Mouse (Mus musculus): ENCODE data around the gene Ppih. TPM values are rescaled to one million over a fixed set of nuclear protein-coding genes. Genes with fewer than 3 reads are reported as not detected.

Ppih gene
- polyA plus RNA-seq, 1 experiment from 2014 or later: 52.6 TPM

DNA sequence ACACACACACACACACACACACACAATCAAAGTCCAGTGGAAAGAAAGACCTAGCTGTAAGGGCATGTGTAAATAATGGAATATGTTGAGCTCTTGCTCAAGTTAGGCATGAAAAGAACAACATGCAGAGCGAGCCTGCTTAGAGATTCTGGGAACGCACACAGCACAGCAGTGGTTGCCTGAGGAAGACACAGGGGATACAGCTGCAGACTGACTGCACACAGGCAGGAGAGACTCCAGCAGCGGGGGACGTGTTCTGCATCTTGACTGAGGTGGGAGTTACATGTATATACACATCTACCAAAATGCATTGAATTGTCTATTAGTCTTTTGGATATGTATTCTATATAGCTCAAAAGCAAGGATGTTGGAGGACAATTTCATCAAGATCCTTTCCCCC lies 18.1 kb upstream of the Ppih start:
- H3K36me3 ChIP-seq (ENCODE audit: control insufficient read depth, insufficient read depth, low read length): no peaks in the 10 kb centered on the region
- no peak for ATAC-seq (ENCODE audit: insufficient number of reproducible peaks, insufficient read depth, low FRiP score, low read depth)
- H3K9ac ChIP-seq (ENCODE audit: low read length): no peak overlapping the region
- no peak overlapping the region for H3K27ac ChIP-seq (replicated peaks in 1 of 2; ENCODE audit: control insufficient read depth in 1 of 2, insufficient read depth in 1 of 2, low read depth in 2 of 2, low read length in 2 of 2)
- H3K27me3 ChIP-seq (ENCODE audit: control insufficient read depth, insufficient read depth, low read length): no peaks in the 10 kb centered on the region
- no peak overlapping the region for H3K4me2 ChIP-seq (ENCODE audit: low read length)
- no peaks in the 10 kb centered on the region for H3K9me3 ChIP-seq (ENCODE audit: control insufficient read depth, low read length)
- 83% methylated on average over 4 of the region's 4 CpGs for WGBS
- H3K4me1 ChIP-seq (ENCODE audit: control insufficient read depth in 2 of 2, insufficient read depth in 2 of 2, low read length in 2 of 2): 0 out of 4 replicates have a peak, but pooled peaks cover 0 to 2% of the 10 kb centered on the region in 2 experiments
- H3K4me3 ChIP-seq (ENCODE audit: control insufficient read depth in 1 of 2, insufficient read depth in 1 of 2, low read depth in 1 of 2, low read length in 2 of 2): no peak overlapping the region

DNA sequence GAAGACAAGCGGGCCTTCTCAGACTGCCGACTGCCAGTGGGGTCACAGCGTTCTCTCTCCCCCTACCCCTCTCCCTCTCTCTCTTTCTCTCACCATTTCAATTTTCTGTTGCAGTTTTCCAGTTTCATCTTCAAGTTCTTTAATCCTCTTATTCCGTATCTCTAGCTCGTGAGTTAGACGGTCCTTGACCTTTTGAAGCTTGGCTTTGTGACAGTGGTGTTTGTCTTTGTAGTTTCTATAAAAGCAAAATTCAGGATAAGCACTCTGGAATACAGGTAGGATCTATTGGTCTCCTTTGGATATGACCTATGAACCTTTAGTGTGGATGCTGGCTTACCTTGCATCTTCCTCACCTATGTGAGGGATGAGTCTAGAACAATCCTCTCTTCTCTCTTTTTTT lies 13.1 kb upstream of the Ppih start:
- H3K4me2 ChIP-seq (ENCODE audit: low read length): no peak overlapping the region
- ATAC-seq (ENCODE audit: insufficient number of reproducible peaks, insufficient read depth, low FRiP score, low read depth): no peak
- no peaks in the 10 kb centered on the region for H3K36me3 ChIP-seq (ENCODE audit: control insufficient read depth, insufficient read depth, low read length)
- 75% methylated on average over 6 of the region's 6 CpGs for WGBS
- no peaks in the 10 kb centered on the region for H3K27me3 ChIP-seq (ENCODE audit: control insufficient read depth, insufficient read depth, low read length)
- H3K9ac ChIP-seq (ENCODE audit: low read length): no peak overlapping the region
- no peaks in the 10 kb centered on the region for H3K4me1 ChIP-seq (ENCODE audit: control insufficient read depth in 2 of 2, insufficient read depth in 2 of 2, low read length in 2 of 2)
- H3K27ac ChIP-seq (replicated peaks in 1 of 2; ENCODE audit: control insufficient read depth in 1 of 2, insufficient read depth in 1 of 2, low read depth in 2 of 2, low read length in 2 of 2): no peak overlapping the region
- H3K9me3 ChIP-seq (ENCODE audit: control insufficient read depth, low read length): no peaks in the 10 kb centered on the region
- no peak overlapping the region for H3K4me3 ChIP-seq (ENCODE audit: control insufficient read depth in 1 of 2, insufficient read depth in 1 of 2, low read depth in 1 of 2, low read length in 2 of 2)

- H3K4me2 ChIP-seq (ENCODE audit: low read length): peak overlapping the region; percentile 94
- H3K36me3 ChIP-seq (ENCODE audit: control insufficient read depth, insufficient read depth, low read length): peaks cover 25% of the 10 kb centered on the region
- WGBS: 31% methylated on average over 10 of the region's 10 CpGs
- no peaks in the 10 kb centered on the region for H3K27me3 ChIP-seq (ENCODE audit: control insufficient read depth, insufficient read depth, low read length)
- peak overlapping the region in 1 of 2 experiments; percentile 56; a peak in 1 of 4 replicates for H3K27ac ChIP-seq (replicated peaks in 1 of 2; ENCODE audit: control insufficient read depth in 1 of 2, insufficient read depth in 1 of 2, low read depth in 2 of 2, low read length in 2 of 2)
- H3K4me1 ChIP-seq (ENCODE audit: control insufficient read depth in 2 of 2, insufficient read depth in 2 of 2, low read length in 2 of 2): peaks cover 9 to 14% of the 10 kb centered on the region in 2 experiments
- peak overlapping the region; percentile 68 for H3K9ac ChIP-seq (ENCODE audit: low read length)
- no peaks in the 10 kb centered on the region for H3K9me3 ChIP-seq (ENCODE audit: control insufficient read depth, low read length)
- peak overlapping the region; percentile 65 to 76 for H3K4me3 ChIP-seq (ENCODE audit: control insufficient read depth in 1 of 2, insufficient read depth in 1 of 2, low read depth in 1 of 2, low read length in 2 of 2)
- ATAC-seq (ENCODE audit: insufficient number of reproducible peaks, insufficient read depth, low FRiP score, low read depth): no peak
Measured at GRCm38 (mm10) chr4:119320896-119321550, 677 bp upstream of the Ppih start.

GRCm38 (mm10) chr4:119313756-119314155 lies 6.6 kb downstream of the Ppih start:
- Histone ChIP-seq H3K27me3 (ENCODE audit: control insufficient read depth, insufficient read depth, low read length) (no peaks in the 10 kb centered on the region), H3K9me3 (ENCODE audit: control insufficient read depth, low read length) (no peaks in the 10 kb centered on the region), H3K9ac (ENCODE audit: low read length) (no peak overlapping the region), H3K36me3 (ENCODE audit: control insufficient read depth, insufficient read depth, low read length) (peaks cover 80% of the 10 kb centered on the region), H3K4me3 (ENCODE audit: control insufficient read depth in 1 of 2, insufficient read depth in 1 of 2, low read depth in 1 of 2, low read length in 2 of 2) (no peak overlapping the region), H3K4me1 (ENCODE audit: control insufficient read depth in 2 of 2, insufficient read depth in 2 of 2, low read length in 2 of 2) (no peaks in the 10 kb centered on the region), H3K27ac (replicated peaks in 1 of 2; ENCODE audit: control insufficient read depth in 1 of 2, insufficient read depth in 1 of 2, low read depth in 2 of 2, low read length in 2 of 2) (no peak overlapping the region), H3K4me2 (ENCODE audit: low read length) (no peak overlapping the region)
- no peak for ATAC-seq (ENCODE audit: insufficient number of reproducible peaks, insufficient read depth, low FRiP score, low read depth)
- 74% methylated on average over 1 of the region's 1 CpGs for WGBS

DNA sequence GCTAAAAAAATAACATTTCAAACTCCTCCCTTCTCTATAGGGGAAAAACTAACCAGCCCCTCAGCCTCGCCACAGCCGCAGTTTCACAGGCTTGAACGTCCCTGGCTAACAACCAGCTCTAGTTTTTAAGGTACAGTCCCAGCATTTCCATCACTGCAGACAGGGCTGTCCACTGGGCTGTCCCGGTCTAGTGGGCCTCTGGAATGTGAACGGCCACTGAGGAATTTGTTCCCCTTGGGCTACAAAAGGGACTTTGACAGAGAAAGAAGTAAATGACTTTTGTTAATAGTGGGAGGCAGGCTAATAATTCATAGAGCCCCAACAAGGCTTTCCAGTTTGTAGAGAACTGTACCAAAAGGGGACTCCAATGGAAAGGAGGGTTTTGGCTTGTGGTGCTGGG lies 14.9 kb downstream of the Ppih start:
- 89% methylated on average over 5 of the region's 5 CpGs for WGBS
- no peaks in the 10 kb centered on the region for H3K4me1 ChIP-seq (ENCODE audit: control insufficient read depth in 2 of 2, insufficient read depth in 2 of 2, low read length in 2 of 2)
- no peaks in the 10 kb centered on the region for H3K9me3 ChIP-seq (ENCODE audit: control insufficient read depth, low read length)
- ATAC-seq (ENCODE audit: insufficient number of reproducible peaks, insufficient read depth, low FRiP score, low read depth): no peak
- no peak overlapping the region for H3K9ac ChIP-seq (ENCODE audit: low read length)
- no peak overlapping the region for H3K4me2 ChIP-seq (ENCODE audit: low read length)
- H3K4me3 ChIP-seq (ENCODE audit: control insufficient read depth in 1 of 2, insufficient read depth in 1 of 2, low read depth in 1 of 2, low read length in 2 of 2): no peak overlapping the region
- H3K27ac ChIP-seq (replicated peaks in 1 of 2; ENCODE audit: control insufficient read depth in 1 of 2, insufficient read depth in 1 of 2, low read depth in 2 of 2, low read length in 2 of 2): no peak overlapping the region
- no peaks in the 10 kb centered on the region for H3K27me3 ChIP-seq (ENCODE audit: control insufficient read depth, insufficient read depth, low read length)
- H3K36me3 ChIP-seq (ENCODE audit: control insufficient read depth, insufficient read depth, low read length): peaks cover 33% of the 10 kb centered on the region

DNA sequence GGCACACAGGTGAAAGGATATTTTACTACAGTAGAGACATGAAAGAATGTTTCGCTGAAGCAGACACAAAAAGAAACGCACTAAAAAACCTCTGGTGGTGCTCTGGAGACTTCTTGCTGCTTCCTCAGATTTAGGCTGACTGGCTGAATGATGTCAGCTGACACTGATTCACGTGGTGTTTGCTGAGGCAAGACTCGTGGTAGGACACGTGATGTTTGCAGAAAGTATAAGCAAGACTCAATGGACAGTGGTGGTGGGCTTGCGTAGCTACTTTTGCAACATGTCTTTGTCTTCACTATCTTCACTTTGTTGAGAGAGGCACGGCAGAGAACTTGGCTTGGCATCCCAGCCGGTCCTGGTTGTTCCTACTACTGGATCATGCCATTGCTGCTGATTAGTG lies 17.1 kb downstream of the Ppih start:
- Histone ChIP-seq H3K4me1 (ENCODE audit: control insufficient read depth in 2 of 2, insufficient read depth in 2 of 2, low read length in 2 of 2) (no peaks in the 10 kb centered on the region), H3K4me3 (ENCODE audit: control insufficient read depth in 1 of 2, insufficient read depth in 1 of 2, low read depth in 1 of 2, low read length in 2 of 2) (no peak overlapping the region), H3K4me2 (ENCODE audit: low read length) (no peak overlapping the region), H3K9me3 (ENCODE audit: control insufficient read depth, low read length) (no peaks in the 10 kb centered on the region), H3K27ac (replicated peaks in 1 of 2; ENCODE audit: control insufficient read depth in 1 of 2, insufficient read depth in 1 of 2, low read depth in 2 of 2, low read length in 2 of 2) (no peak overlapping the region), H3K36me3 (ENCODE audit: control insufficient read depth, insufficient read depth, low read length) (peaks cover 17% of the 10 kb centered on the region), H3K9ac (ENCODE audit: low read length) (no peak overlapping the region), H3K27me3 (ENCODE audit: control insufficient read depth, insufficient read depth, low read length) (no peaks in the 10 kb centered on the region)
- ATAC-seq (ENCODE audit: insufficient number of reproducible peaks, insufficient read depth, low FRiP score, low read depth): no peak
- WGBS: 87% methylated on average over 8 of the region's 8 CpGs

DNA sequence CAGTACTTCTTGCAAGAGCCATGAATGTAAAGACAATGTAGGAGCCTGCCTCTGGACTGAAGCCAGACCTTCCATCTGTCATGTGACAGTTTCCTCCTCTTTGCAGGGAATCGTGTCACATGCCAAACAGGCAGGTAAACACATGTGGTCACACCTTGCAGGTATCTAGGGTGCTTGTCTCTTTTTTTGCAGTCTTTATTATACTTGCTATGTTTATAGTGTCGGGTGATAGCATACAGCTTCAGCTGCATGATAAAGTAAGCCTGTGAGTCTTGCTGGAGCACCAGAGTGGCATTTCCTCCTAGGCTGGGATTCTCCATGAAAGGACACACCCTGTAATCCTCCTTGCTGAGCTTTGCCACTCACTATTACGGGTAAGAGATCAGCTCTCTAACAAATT lies 18.6 kb downstream of the Ppih start:
- no peak for ATAC-seq (ENCODE audit: insufficient number of reproducible peaks, insufficient read depth, low FRiP score, low read depth)
- Histone ChIP-seq H3K4me2 (ENCODE audit: low read length) (no peak overlapping the region), H3K27me3 (ENCODE audit: control insufficient read depth, insufficient read depth, low read length) (no peaks in the 10 kb centered on the region), H3K9me3 (ENCODE audit: control insufficient read depth, low read length) (no peaks in the 10 kb centered on the region), H3K4me1 (ENCODE audit: control insufficient read depth in 2 of 2, insufficient read depth in 2 of 2, low read length in 2 of 2) (no peaks in the 10 kb centered on the region), H3K4me3 (ENCODE audit: control insufficient read depth in 1 of 2, insufficient read depth in 1 of 2, low read depth in 1 of 2, low read length in 2 of 2) (no peak overlapping the region), H3K9ac (ENCODE audit: low read length) (no peak overlapping the region), H3K27ac (replicated peaks in 1 of 2; ENCODE audit: control insufficient read depth in 1 of 2, insufficient read depth in 1 of 2, low read depth in 2 of 2, low read length in 2 of 2) (no peak overlapping the region), H3K36me3 (ENCODE audit: control insufficient read depth, insufficient read depth, low read length) (peaks cover 3% of the 10 kb centered on the region; the same call in 1 of the 2 replicates)
- WGBS: 72% methylated on average over 3 of the region's 3 CpGs

DNA sequence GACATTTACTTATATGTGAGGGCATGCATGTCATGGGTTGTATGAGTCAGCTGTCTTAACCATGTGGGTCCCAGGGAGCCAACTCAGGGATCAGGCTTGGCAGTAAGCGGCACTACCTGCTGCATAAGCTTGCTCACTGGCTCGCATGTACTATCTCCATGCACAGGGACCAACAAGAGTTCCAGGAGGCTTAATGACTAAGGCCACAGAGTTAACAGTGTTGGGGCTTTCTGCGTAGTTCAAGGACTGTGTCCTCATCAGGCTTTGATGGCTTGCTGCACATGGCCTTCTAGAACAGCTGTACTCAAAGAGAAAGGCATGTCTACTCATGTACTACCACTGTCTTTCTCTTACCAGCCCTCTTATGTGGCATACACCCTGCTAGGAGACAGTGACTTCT lies 19.6 kb downstream of the Ppih start:
- H3K4me2 ChIP-seq (ENCODE audit: low read length): no peak overlapping the region

More for the DNA sequence above, 19.6 kb downstream of the Ppih start:
- no peak overlapping the region for H3K27ac ChIP-seq (replicated peaks in 1 of 2; ENCODE audit: control insufficient read depth in 1 of 2, insufficient read depth in 1 of 2, low read depth in 2 of 2, low read length in 2 of 2)
- no peaks in the 10 kb centered on the region for H3K9me3 ChIP-seq (ENCODE audit: control insufficient read depth, low read length)
- no peaks in the 10 kb centered on the region for H3K27me3 ChIP-seq (ENCODE audit: control insufficient read depth, insufficient read depth, low read length)
- WGBS: 86% methylated on average over 3 of the region's 3 CpGs
- no peak for ATAC-seq (ENCODE audit: insufficient number of reproducible peaks, insufficient read depth, low FRiP score, low read depth)
- H3K36me3 ChIP-seq (ENCODE audit: control insufficient read depth, insufficient read depth, low read length): no peaks in the 10 kb centered on the region
- H3K4me3 ChIP-seq (ENCODE audit: control insufficient read depth in 1 of 2, insufficient read depth in 1 of 2, low read depth in 1 of 2, low read length in 2 of 2): no peak overlapping the region
- H3K4me1 ChIP-seq (ENCODE audit: control insufficient read depth in 2 of 2, insufficient read depth in 2 of 2, low read length in 2 of 2): no peaks in the 10 kb centered on the region
- no peak overlapping the region for H3K9ac ChIP-seq (ENCODE audit: low read length)
